Mouse (Mus musculus) MEL (cell line): ENCODE results near the gene Saa3. TPM values are rescaled to one million over a fixed set of nuclear protein-coding genes. Genes with fewer than 3 reads are reported as not detected.

ENCODE experiments used
- DNase-seq: peaks from one replicate; pipeline ENCODE4 v3.0.0; 2011; ENCODE audit warnings: low read depth, low spot score
- H3K27ac ChIP-seq: 2 replicates; pipeline ENCODE4 v1.5.1; 2012; ENCODE audit warnings: low read depth, mild to moderate bottlenecking, control low read depth, low read length, moderate library complexity; ENCODE audit not compliant: control insufficient read depth
- H3K27me3 ChIP-seq, 2 experiments: fragments of 150-350 bp in 1 of 2; sonication (generic) in 1 of 2; 2 replicates each; pipeline ENCODE4 v1.6.1; 2012; ENCODE audit warnings: low read length in 2 of 2, mild to moderate bottlenecking in 2 of 2, improper control_type of control experiment in 1 of 2, moderate library complexity in 1 of 2; ENCODE audit not compliant: insufficient read depth in 2 of 2, control insufficient read depth in 1 of 2
- H3K36me3 ChIP-seq, 2 experiments: 2 replicates each; pipeline ENCODE4 v1.6.1; 2012 to 2014; ENCODE audit warnings: low read length in 2 of 2, improper control_type of control experiment in 1 of 2, inconsistent platforms in 1 of 2, mild to moderate bottlenecking in 1 of 2; ENCODE audit not compliant: insufficient read depth in 2 of 2, control insufficient read depth in 1 of 2
- H3K4me1 ChIP-seq, 2 experiments: fragments of 150-350 bp in 1 of 2; sonication (generic) in 1 of 2; 2 replicates each; pipeline ENCODE4 v1.6.1; 2012; ENCODE audit warnings: low read length in 2 of 2, improper control_type of control experiment in 1 of 2, mild to moderate bottlenecking in 1 of 2; ENCODE audit not compliant: insufficient read depth in 2 of 2, control insufficient read depth in 1 of 2
- H3K4me3 ChIP-seq, 2 experiments: fragments of 150-350 bp in 1 of 2; sonication (generic) in 1 of 2; 2 replicates each; pipeline ENCODE4 v1.5.1; 2012; ENCODE audit warnings: low read depth in 2 of 2, low read length in 2 of 2, mild to moderate bottlenecking in 2 of 2, moderate library complexity in 2 of 2, control low read depth in 1 of 2, improper control_type of control experiment in 1 of 2; ENCODE audit not compliant: control insufficient read depth in 1 of 2, insufficient read depth in 1 of 2
- H3K79me2 ChIP-seq: 2 replicates; pipeline ENCODE4 v1.6.1; 2012; ENCODE audit warnings: mild to moderate bottlenecking, low read length, moderate library complexity; ENCODE audit not compliant: control insufficient read depth, poor library complexity, insufficient read depth
- H3K9ac ChIP-seq: 2 replicates; pipeline ENCODE4 v1.6.1; 2012; ENCODE audit warnings: low read depth, mild to moderate bottlenecking, control low read depth, low read length, moderate library complexity; ENCODE audit not compliant: control insufficient read depth, poor library complexity, severe bottlenecking
- H3K9me3 ChIP-seq: fragments of 150-350 bp; sonication (generic); replicated peaks from 2 replicates; pipeline ENCODE4 v1.6.1; 2012; ENCODE audit warnings: mild to moderate bottlenecking, low read length, improper control_type of control experiment, moderate library complexity; ENCODE audit not compliant: insufficient read depth
- BHLHE40 ChIP-seq: IDR thresholded peaks from 2 replicates; pipeline ENCODE4 v1.6.1; 2012; ENCODE audit warnings: low read depth, mild to moderate bottlenecking, inconsistent platforms, low read length, improper control_type of control experiment, borderline replicate concordance
- CHD1 ChIP-seq: IDR thresholded peaks from 2 replicates; pipeline ENCODE4 v1.6.1; 2012; ENCODE audit warnings: low read depth, mild to moderate bottlenecking, inconsistent platforms, low read length, improper control_type of control experiment
- ETS1 ChIP-seq: IDR thresholded peaks from 2 replicates; pipeline ENCODE4 v1.6.1; 2012; ENCODE audit warnings: low read depth, mild to moderate bottlenecking, inconsistent platforms, low read length, improper control_type of control experiment, moderate library complexity
- MAX ChIP-seq: IDR thresholded peaks from 2 replicates; pipeline ENCODE4 v1.6.1; 2011; ENCODE audit warnings: low read length, improper control_type of control experiment
- MEF2A ChIP-seq: IDR thresholded peaks from 2 replicates; pipeline ENCODE4 v1.6.1; 2014; ENCODE audit warnings: low read depth, mild to moderate bottlenecking, inconsistent platforms, low read length, improper control_type of control experiment; ENCODE audit not compliant: poor library complexity, insufficient replicate concordance, severe bottlenecking; ENCODE audit errors: extremely low read depth
- MXI1 ChIP-seq: IDR thresholded peaks from 2 replicates; pipeline ENCODE4 v1.6.1; 2011; ENCODE audit warnings: mild to moderate bottlenecking, low read depth, low read length, improper control_type of control experiment
- NELFE ChIP-seq: IDR thresholded peaks from 2 replicates; pipeline ENCODE4 v1.6.1; 2011; ENCODE audit warnings: low read depth, low read length, improper control_type of control experiment
- POLR2A ChIP-seq, 2 experiments: IDR thresholded peaks; 2 replicates each; pipeline ENCODE4 v1.6.1; 2011 to 2012; ENCODE audit warnings: low read length in 2 of 2, mild to moderate bottlenecking in 2 of 2, control low read depth in 1 of 2, improper control_type of control experiment in 1 of 2, low read depth in 1 of 2, moderate library complexity in 1 of 2; ENCODE audit not compliant: control insufficient read depth in 1 of 2, insufficient read depth in 1 of 2, poor library complexity in 1 of 2
- POLR2AphosphoS2 ChIP-seq: IDR thresholded peaks from 2 replicates; pipeline ENCODE4 v1.6.1; 2011; ENCODE audit warnings: low read length, improper control_type of control experiment
- RAD21 ChIP-seq: IDR thresholded peaks from 2 replicates; pipeline ENCODE4 v1.6.1; 2011; ENCODE audit warnings: mild to moderate bottlenecking, low read depth, low read length, improper control_type of control experiment
- SIN3A ChIP-seq: IDR thresholded peaks from 2 replicates; pipeline ENCODE4 v1.6.1; 2012; ENCODE audit warnings: low read length, improper control_type of control experiment, inconsistent platforms
- TCF12 ChIP-seq: IDR thresholded peaks from 2 replicates; pipeline ENCODE4 v1.6.1; 2014; ENCODE audit warnings: low read depth, mild to moderate bottlenecking, inconsistent platforms, low read length, improper control_type of control experiment, moderate library complexity
- UBTF ChIP-seq: IDR thresholded peaks from 2 replicates; pipeline ENCODE4 v1.6.1; 2012; ENCODE audit warnings: low read depth, mild to moderate bottlenecking, inconsistent platforms, low read length, improper control_type of control experiment, moderate library complexity, borderline replicate concordance; ENCODE audit not compliant: insufficient read depth
- USF1 ChIP-seq: IDR thresholded peaks from 2 replicates; pipeline ENCODE4 v1.6.1; 2014; ENCODE audit warnings: low read depth, mild to moderate bottlenecking, inconsistent platforms, low read length, improper control_type of control experiment, moderate library complexity
- USF2 ChIP-seq, 2 experiments: IDR thresholded peaks; 2 replicates each; pipeline ENCODE4 v1.6.1; 2011 to 2012; ENCODE audit warnings: improper control_type of control experiment in 2 of 2, low read length in 2 of 2, borderline replicate concordance in 1 of 2, inconsistent platforms in 1 of 2, low read depth in 1 of 2, mild to moderate bottlenecking in 1 of 2; ENCODE audit not compliant: insufficient read depth in 1 of 2
- ZKSCAN1 ChIP-seq: IDR thresholded peaks from 2 replicates; pipeline ENCODE4 v1.6.1; 2012; ENCODE audit warnings: low read depth, mild to moderate bottlenecking, inconsistent platforms, low read length, improper control_type of control experiment, moderate library complexity
- polyA plus RNA-seq, 2 experiments: library from polyadenylated mRNA; stranded (reverse) in 1 of 2; unstranded in 1 of 2; fragments of >175 nt in 1 of 2; fragments of >200 nt in 1 of 2; gene quantifications; 2 replicates each; pipeline versions ENCODE4 v1.2.1 to v1.2.4; 2012; ENCODE audit warnings: low replicate concordance in 2 of 2, low read depth in 1 of 2; ENCODE audit not compliant: insufficient read length in 2 of 2, insufficient read depth in 1 of 2, missing spikeins in 1 of 2
- total RNA-seq: library from RNA; depleted of rRNA; stranded (reverse); fragments of 300-350 nt; gene quantifications from 2 replicates; pipeline ENCODE4 v1.2.3, GENCODE M21; 2012

Saa3 gene
- total and polyA plus RNA-seq, 3 experiments = 1.3 to 1.7 TPM; not detected in 1

DNA sequence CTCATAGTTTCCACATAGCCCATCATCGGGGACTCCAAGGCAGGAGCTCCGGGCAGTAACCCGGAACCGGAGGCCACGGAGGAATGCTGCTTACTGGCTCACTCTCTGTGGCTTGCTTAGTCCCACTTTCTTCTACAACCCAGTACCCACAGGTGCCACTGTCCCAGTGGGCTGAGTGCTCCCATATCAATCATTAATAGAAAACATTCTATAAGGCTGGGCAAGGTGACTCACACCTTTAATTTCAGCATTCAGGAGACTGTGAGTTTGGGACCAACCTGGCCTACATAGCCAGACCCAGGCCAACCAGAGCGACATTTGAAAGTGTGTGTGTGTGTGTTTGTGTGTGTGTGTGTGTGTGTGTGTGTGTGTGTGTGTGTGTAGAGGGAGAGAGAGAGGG is 7.9 kb upstream of the Saa3 start:
- Histone ChIP-seq H3K4me1 (peaks cover 0 to 9% of the 10 kb centered on the region in 2 experiments; a peak in 2 of 4 replicates), H3K9ac (no peak overlapping the region), H3K79me2 (no peaks in the 10 kb centered on the region), H3K9me3 (no peaks in the 10 kb centered on the region), H3K4me3 (no peak overlapping the region), H3K36me3 (no peaks in the 10 kb centered on the region), H3K27ac (no peak overlapping the region), H3K27me3 (peaks cover 0 to 3% of the 10 kb centered on the region in 2 experiments; a peak in 2 of 4 replicates)
- TF ChIP-seq MEF2A (no peak), ZKSCAN1 (no peak), NELFE (no peak), POLR2A (IDR thresholded peaks at IDR 0.05; ENCODE audit: control insufficient read depth in 1 of 2, insufficient read depth in 1 of 2, low read depth in 1 of 2, low read length in 2 of 2, poor library complexity in 1 of 2) (no peak), USF1 (no peak), CHD1 (no peak), POLR2AphosphoS2 (no peak), BHLHE40 (no peak), RAD21 (no peak)
- DNase-seq = no peak

DNA sequence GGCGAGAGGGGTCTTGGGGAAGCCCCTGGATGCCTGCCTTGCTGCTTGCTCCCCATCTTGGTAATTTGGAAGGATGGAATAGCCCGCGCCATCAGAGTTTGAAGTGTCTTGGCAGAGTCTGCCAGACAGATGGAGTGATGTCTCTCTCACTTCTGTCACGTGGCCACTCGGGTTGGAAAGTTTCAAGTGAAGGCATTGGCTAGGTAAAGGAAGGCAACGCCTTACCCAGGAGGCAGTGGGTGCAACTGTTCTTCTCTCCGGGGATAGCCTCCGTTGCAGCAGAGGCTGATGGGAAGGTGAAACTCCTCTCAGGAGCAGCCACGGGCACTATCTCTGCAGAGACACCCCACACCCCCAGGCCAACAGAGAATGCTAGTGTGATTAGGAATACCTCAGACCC is 5.0 kb upstream of the Saa3 start:
- H3K9ac ChIP-seq = peak overlapping the region; percentile 27; the same call in 1 of the 2 replicates
- TF ChIP-seq USF1 (peak; percentile 93), ZKSCAN1 (no peak), SIN3A (peak; percentile 23; the same call in 1 of the 2 replicates), CHD1 (no peak), USF2 (IDR thresholded peaks at IDR 0.05; ENCODE audit: borderline replicate concordance in 1 of 2, insufficient read depth in 1 of 2, low read depth in 1 of 2, low read length in 2 of 2) (peak in 1 of 2 experiments; percentile 66; a peak in 2 of 4 replicates), ETS1 (no peak), RAD21 (no peak), POLR2A (IDR thresholded peaks at IDR 0.05; ENCODE audit: control insufficient read depth in 1 of 2, insufficient read depth in 1 of 2, low read depth in 1 of 2, low read length in 2 of 2, poor library complexity in 1 of 2) (peak in 1 of 2 experiments; percentile 44; a peak in 1 of 4 replicates), MAX (peak; percentile 69; the same call in 1 of the 2 replicates), TCF12 (0 out of 2 replicates have a peak, but pooled peaks have one; percentile 5), NELFE (0 out of 2 replicates have a peak, but pooled peaks have one; percentile 37), MXI1 (no peak), UBTF (no peak)

More for the DNA sequence above, 5.0 kb upstream of the Saa3 start:
- Histone ChIP-seq H3K4me3 (0 out of 4 replicates have a peak overlapping the region, but pooled peaks have one; percentile 4), H3K4me1 (peaks cover 6 to 12% of the 10 kb centered on the region in 2 experiments), H3K79me2 (no peaks in the 10 kb centered on the region), H3K27ac (no peak overlapping the region), H3K9me3 (no peaks in the 10 kb centered on the region), H3K27me3 (peaks cover 0 to 3% of the 10 kb centered on the region in 2 experiments; a peak in 1 of 4 replicates), H3K36me3 (no peaks in the 10 kb centered on the region)
- peak; percentile 59 for DNase-seq
